Mouse (Mus musculus) fibroblast of lung, adult 2 months (primary cell): Measurements from ENCODE around the gene Podxl.

Experiments used
- DNase-seq: peaks from one replicate; pipeline ENCODE4 v3.0.0-alpha.2; 2011; ENCODE audit warnings: low read depth

Gene Podxl

GRCm38 (mm10) chr6:31523657-31524056 is 40.1 kb downstream of the Podxl start:
- no peak for DNase-seq

- DNase-seq = no peak
Measured at GRCm38 (mm10) chr6:31523039-31523438, 40.7 kb downstream of the Podxl start.

- DNase-seq = no peak
Measured at GRCm38 (mm10) chr6:31522478-31522877, 41.3 kb downstream of the Podxl start.

GRCm38 (mm10) chr6:31521491-31522355 is 42.1 kb downstream of the Podxl start:
- DNase-seq = peak; percentile 10

GRCm38 (mm10) chr6:31520486-31521215 is 43.1 kb downstream of the Podxl start:
- DNase-seq = no peak

- no peak for DNase-seq
Measured at GRCm38 (mm10) chr6:31519001-31519471, 44.7 kb downstream of the Podxl start.

GRCm38 (mm10) chr6:31518338-31518698 is 45.5 kb downstream of the Podxl start:
- peak; percentile 78 for DNase-seq

- DNase-seq = peak; percentile 8
Measured at GRCm38 (mm10) chr6:31517681-31518337, 46.0 kb downstream of the Podxl start.

- DNase-seq = peak; percentile 87
Measured at GRCm38 (mm10) chr6:31513726-31514125, 50.1 kb downstream of the Podxl start.

- DNase-seq = no peak
Measured at GRCm38 (mm10) chr6:31502614-31503013, 61.2 kb downstream of the Podxl start.

GRCm38 (mm10) chr6:31500691-31501090 is 63.1 kb downstream of the Podxl start:
- DNase-seq = no peak

GRCm38 (mm10) chr6:31500260-31500659 is 63.5 kb downstream of the Podxl start:
- DNase-seq = no peak

- no peak for DNase-seq
Measured at GRCm38 (mm10) chr6:31499836-31500235, 63.9 kb downstream of the Podxl start.

- no peak for DNase-seq
Measured at GRCm38 (mm10) chr6:31496227-31496626, 67.6 kb downstream of the Podxl start.

GRCm38 (mm10) chr6:31495122-31495731 is 68.6 kb downstream of the Podxl start:
- no peak for DNase-seq

- DNase-seq = no peak
Measured at GRCm38 (mm10) chr6:31489950-31490349, 73.8 kb downstream of the Podxl start.

GRCm38 (mm10) chr6:31486601-31487000 is 77.2 kb downstream of the Podxl start:
- DNase-seq = no peak

- no peak for DNase-seq
Measured at GRCm38 (mm10) chr6:31480008-31480407, 83.8 kb downstream of the Podxl start.

- DNase-seq = no peak
Measured at GRCm38 (mm10) chr6:31478221-31478620, 85.6 kb downstream of the Podxl start.
